Mouse (Mus musculus) neural tube, embryonic 13.5 days (tissue): Measurements from ENCODE around the gene Cacng6. TPM values are rescaled to one million over a fixed set of nuclear protein-coding genes. Genes with fewer than 3 reads are reported as not detected.

Experiments used
- ATAC-seq: fragments of 200-750 bp; cut with Nextera tagmentation; 2 replicates; pipeline ENCODE4 v1.8.0; 2017; ENCODE audit warnings: low read depth, mild to moderate bottlenecking, moderate TSS enrichment, moderate library complexity
- H3K27ac ChIP-seq: fragments of 300-500 bp; sonication (generic); replicated peaks from 2 replicates; pipeline ENCODE4 v1.5.1; 2015; ENCODE audit warnings: moderate library complexity, mild to moderate bottlenecking, inconsistent platforms
- H3K27me3 ChIP-seq: fragments of 300-500 bp; sonication (generic); 2 replicates; pipeline ENCODE4 v1.6.1; 2015; ENCODE audit warnings: mild to moderate bottlenecking, inconsistent platforms
- H3K36me3 ChIP-seq: fragments of 300-500 bp; sonication (generic); 2 replicates; pipeline ENCODE4 v1.6.1; 2015; ENCODE audit warnings: mild to moderate bottlenecking, inconsistent platforms
- H3K4me1 ChIP-seq: fragments of 300-500 bp; sonication (generic); replicated peaks from 2 replicates; pipeline ENCODE4 v1.6.1; 2015; ENCODE audit warnings: inconsistent platforms
- H3K4me2 ChIP-seq: fragments of 300-500 bp; sonication (generic); 2 replicates; pipeline ENCODE4 v1.6.1; 2015; ENCODE audit warnings: inconsistent platforms, mild to moderate bottlenecking, moderate library complexity
- H3K4me3 ChIP-seq: fragments of 300-500 bp; sonication (generic); 2 replicates; pipeline ENCODE4 v1.5.1; 2015; ENCODE audit warnings: mild to moderate bottlenecking, inconsistent platforms
- H3K9ac ChIP-seq: fragments of 300-500 bp; sonication (generic); 2 replicates; pipeline ENCODE4 v1.6.1; 2015; ENCODE audit warnings: moderate library complexity, mild to moderate bottlenecking, inconsistent platforms
- H3K9me3 ChIP-seq: fragments of 300-500 bp; sonication (generic); 2 replicates; pipeline ENCODE4 v1.6.1; 2016; ENCODE audit warnings: inconsistent platforms
- WGBS: fragments of 180-500 bp; shearing (Covaris S2); methylation state at CpG from one replicate; pipeline ENCODE4 v1.1.7; 2015; 5-methylcytosine and 5-hydroxymethylcytosine counted together
- microRNA-seq: library from miRNA; unstranded; fragments of <30 nt; microRNA quantifications from one replicate; pipeline ENCODE4, GENCODE M21; 2016
- polyA plus RNA-seq: library from polyadenylated mRNA; unstranded; fragments of >200 nt; fragmentation: Nextera tagmentation; extraction: Ambion mirVana; gene quantifications from 2 replicates; pipeline ENCODE4 v1.2.1, GENCODE M21; 2015

The Cacng6 gene
- polyA plus RNA-seq, 1 experiment from 2014 or later: 0.10 TPM

- Histone ChIP-seq H3K9me3 (no peaks in the 10 kb centered on the region), H3K27ac (no peak overlapping the region), H3K4me3 (no peak overlapping the region), H3K36me3 (no peaks in the 10 kb centered on the region), H3K4me1 (peaks cover 6% of the 10 kb centered on the region; the same call in 1 of the 2 replicates), H3K27me3 (no peaks in the 10 kb centered on the region), H3K9ac (no peak overlapping the region), H3K4me2 (peak overlapping the region; percentile 42)
- ATAC-seq: no peak
- 6% methylated on average over 19 of the region's 19 CpGs for whole genome bisulfite sequencing
Observed at GRCm38 (mm10) chr7:3474291-3475080, 50.5 kb downstream of the Cacng6 start.

DNA sequence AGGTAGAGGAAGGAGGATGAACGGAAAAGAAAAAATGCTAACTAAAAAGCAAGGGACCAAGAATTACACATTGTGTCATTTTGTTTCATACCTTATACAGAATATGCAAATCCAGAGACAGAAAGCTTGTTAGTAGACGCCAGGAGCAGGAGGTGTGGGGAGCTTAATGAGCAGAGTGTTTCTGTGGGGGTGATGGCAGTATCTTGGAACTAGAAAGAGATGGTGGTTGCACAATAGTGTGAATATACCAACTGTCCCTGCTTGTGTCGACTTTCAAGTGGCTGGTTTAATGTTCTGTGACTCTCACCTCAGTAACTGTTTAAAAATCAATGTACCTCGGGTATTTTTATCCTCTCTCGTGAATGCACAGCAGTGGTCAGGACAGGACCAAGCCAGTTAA is 52.7 kb downstream of the Cacng6 start:
- Histone ChIP-seq H3K9ac (no peak overlapping the region), H3K4me2 (no peak overlapping the region), H3K27ac (no peak overlapping the region), H3K9me3 (no peaks in the 10 kb centered on the region), H3K27me3 (no peaks in the 10 kb centered on the region), H3K4me3 (no peak overlapping the region), H3K36me3 (no peaks in the 10 kb centered on the region), H3K4me1 (peaks cover 6% of the 10 kb centered on the region; the same call in 1 of the 2 replicates)
- WGBS: 79% methylated on average over 5 of the region's 5 CpGs
- ATAC-seq: no peak

GRCm38 (mm10) chr7:3481948-3482608 is 58.1 kb downstream of the Cacng6 start:
- Histone ChIP-seq H3K4me1 (no peaks in the 10 kb centered on the region), H3K27me3 (no peaks in the 10 kb centered on the region), H3K4me3 (no peak overlapping the region), H3K4me2 (no peak overlapping the region), H3K27ac (no peak overlapping the region), H3K36me3 (no peaks in the 10 kb centered on the region), H3K9ac (no peak overlapping the region), H3K9me3 (no peaks in the 10 kb centered on the region)
- WGBS: 91% methylated on average over 6 of the region's 6 CpGs
- no peak for ATAC-seq

Small RNA genes within 50 kb of the gene (microRNA-seq; reads per million reads assigned to microRNA genes)
- 8.9 reads per million, percentile 26 among the genes with 10 or more reads in this experiment for gene Gm23450

Other genes with a start within 250 kb of the Cacng6 start
- gene Nlrp12, start 174.5 kb upstream of the Cacng6 start, polyA plus RNA-seq: not detected in 2 replicates
- gene Myadm, start 135.1 kb upstream of the Cacng6 start, polyA plus RNA-seq: 40.4 and 46.4 TPM in 2 replicates
- gene Prkcg, start 135.0 kb upstream of the Cacng6 start, polyA plus RNA-seq: 0.64 and 0.76 TPM in 2 replicates
- 4.2 and 4.5 TPM in 2 replicates for gene Cacng7, start 91.2 kb upstream of the Cacng6 start, polyA plus RNA-seq
- 12.1 and 12.8 TPM in 2 replicates for gene Cacng8, start 33.5 kb upstream of the Cacng6 start, polyA plus RNA-seq
- gene Tarm1, start 78.4 kb downstream of the Cacng6 start, polyA plus RNA-seq: not detected in 2 replicates
- 0.54 and 0.80 TPM in 2 replicates for gene Oscar, start 192.0 kb downstream of the Cacng6 start, polyA plus RNA-seq
- gene Ndufa3, start 193.2 kb downstream of the Cacng6 start, polyA plus RNA-seq: 392 and 462 TPM in 2 replicates
- gene Tfpt, start 205.7 kb downstream of the Cacng6 start, polyA plus RNA-seq: 31.0 and 34.4 TPM in 2 replicates
- 98.6 and 100 TPM in 2 replicates for gene Prpf31, start 205.8 kb downstream of the Cacng6 start, polyA plus RNA-seq
- 44.1 and 45.8 TPM in 2 replicates for gene Cnot3, start 221.1 kb downstream of the Cacng6 start, polyA plus RNA-seq
- gene Leng1, start 241.6 kb downstream of the Cacng6 start, polyA plus RNA-seq: 18.0 and 18.7 TPM in 2 replicates